Mouse (Mus musculus): ENCODE results near the gene Gstm5.

DNA sequence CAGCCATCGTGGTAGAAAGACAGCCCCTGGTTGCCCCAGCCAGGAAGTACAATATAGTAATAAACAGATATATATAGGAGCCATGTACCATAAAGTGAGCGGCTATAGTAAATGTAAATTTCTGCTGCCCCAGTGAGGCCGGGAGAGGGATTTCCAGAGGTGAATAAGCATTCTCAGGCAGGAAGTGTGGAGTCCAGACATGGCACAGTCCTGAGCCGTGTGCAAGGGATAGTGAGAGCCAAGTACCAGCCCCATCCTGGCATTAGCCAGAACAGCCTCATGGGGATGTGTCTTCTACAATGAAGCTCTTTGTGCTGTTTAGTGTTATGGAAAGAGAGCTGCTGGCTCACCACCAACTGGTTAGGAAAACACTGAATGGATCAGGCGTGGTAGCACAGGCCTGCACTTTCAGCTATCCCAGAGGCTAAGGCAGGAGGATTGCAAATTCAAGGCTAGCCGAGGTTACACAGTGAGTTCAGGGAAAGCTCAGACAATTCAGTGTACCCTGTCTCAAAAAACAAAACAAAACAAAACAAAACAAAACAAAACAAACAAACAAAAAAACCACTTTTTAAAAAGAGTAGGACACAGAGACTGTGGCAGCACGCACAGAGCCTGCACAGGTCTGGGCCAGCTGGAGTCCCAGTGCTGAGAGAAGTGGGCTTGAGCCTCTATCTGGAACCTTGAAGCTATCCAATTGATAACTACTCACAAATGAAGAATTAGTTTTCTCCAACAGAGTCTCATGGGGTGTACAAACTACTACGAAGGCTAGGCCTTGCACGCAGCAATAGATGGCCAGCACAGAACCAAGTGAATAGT, 7.7 kb upstream of the Gstm5 start:
- TF ChIP-seq CTCF (IDR thresholded peaks at IDR 0.05; ENCODE audit: low read depth) (peak; percentile 29), EP300 (optimal IDR thresholded peaks at IDR 0.05) (no peak)

Measured in stomach, postnatal 0 days (tissue).